Mouse (Mus musculus) stomach, postnatal 0 days (tissue): ENCODE measurements around the gene Trim13.

Source experiments
- CTCF ChIP-seq: IDR thresholded peaks from 2 replicates; pipeline ENCODE4 v1.5.1; 2016; ENCODE audit warnings: antibody characterized with exemption, low read depth, mild to moderate bottlenecking, moderate library complexity
- EP300 ChIP-seq: optimal IDR thresholded peaks from 2 replicates; pipeline ENCODE3; 2016; ENCODE audit warnings: antibody characterized with exemption

- no peak for TF ChIP-seq CTCF
- no peak for TF ChIP-seq EP300
These were observed 47.5 kb downstream of the Trim13 start for GRCm38 (mm10) chr14:61645547-61645946.
